Comparison of ENCODE assay signal across 11 mouse cellular contexts in genomic region chr11:74448556-74448955, GRCm38 (mm10).
DNase-seq lines count a peak whose midpoint lies in the region; ATAC-seq and TF ChIP-seq lines count a peak whose summit lies in the region.
"Had no signal": no experiment of that assay in that cellular context is flagged by ENCODE, and none has a peak within 500 bp of the region (broad histone marks: within the 10 kb centered on the region; RNA-seq: fewer than 3 reads in every experiment).

No protein-coding gene starts in this region.

- H3K4me3 ChIP-seq in heart, embryonic 15.5 days = no peak overlapping the region
- H3K4me3 ChIP-seq in stomach, postnatal 0 days (ENCODE audit: low read depth, low read length) = no peak overlapping the region
- H3K4me3 ChIP-seq: erythroblast, embryonic 14.5 days; kidney, embryonic 15.5 days had no signal

- peak; percentile 39; the same call in 1 of the 2 replicates for ATAC-seq in heart, embryonic 15.5 days (replicated peaks; ENCODE audit: insufficient number of reproducible peaks, insufficient read depth, low FRiP score, low read depth)
- no peak for ATAC-seq in stomach, postnatal 0 days (ENCODE audit: low FRiP score, low TSS enrichment)
- ATAC-seq: hindbrain, embryonic 16.5 days had no signal

- no peak overlapping the region for H3K4me2 ChIP-seq in heart, embryonic 15.5 days
- no peak overlapping the region for H3K4me2 ChIP-seq in stomach, postnatal 0 days (replicated peaks; ENCODE audit: low read depth)
- H3K4me2 ChIP-seq: kidney, embryonic 15.5 days had no signal

- H3K36me3 ChIP-seq in heart, embryonic 15.5 days = no peaks in the 10 kb centered on the region
- no peaks in the 10 kb centered on the region for H3K36me3 ChIP-seq in stomach, postnatal 0 days (ENCODE audit: control insufficient read depth, insufficient read depth, low read length)
- H3K36me3 ChIP-seq: kidney, embryonic 15.5 days had no signal

- H3K27me3 ChIP-seq in heart, embryonic 15.5 days = no peaks in the 10 kb centered on the region
- H3K27me3 ChIP-seq in stomach, postnatal 0 days (ENCODE audit: control insufficient read depth, insufficient read depth, low read length) = no peaks in the 10 kb centered on the region
- H3K27me3 ChIP-seq: kidney, embryonic 15.5 days had no signal

- peak overlapping the region; percentile 5; the same call in 1 of the 2 replicates for H3K9ac ChIP-seq in heart, embryonic 15.5 days
- H3K9ac ChIP-seq in stomach, postnatal 0 days (ENCODE audit: low read length) = no peak overlapping the region
- H3K9ac ChIP-seq: kidney, embryonic 15.5 days had no signal

- 0 out of 2 replicates have a peak, but pooled peaks cover 4% of the 10 kb centered on the region for H3K9me3 ChIP-seq in heart, embryonic 15.5 days (replicated peaks)
- 0 out of 2 replicates have a peak, but pooled peaks cover 3% of the 10 kb centered on the region for H3K9me3 ChIP-seq in stomach, postnatal 0 days (ENCODE audit: control insufficient read depth, low read length)

- no peak for TF ChIP-seq EP300 in stomach, postnatal 0 days (optimal IDR thresholded peaks at IDR 0.05)

- peaks cover 13% of the 10 kb centered on the region for H3K4me1 ChIP-seq in heart, embryonic 15.5 days (replicated peaks)
- H3K4me1 ChIP-seq in stomach, postnatal 0 days (replicated peaks; ENCODE audit: control insufficient read depth, insufficient read depth) = no peaks in the 10 kb centered on the region
- H3K4me1 ChIP-seq: kidney, embryonic 15.5 days had no signal

- TF ChIP-seq CTCF in stomach, postnatal 0 days (IDR thresholded peaks at IDR 0.05; ENCODE audit: low read depth) = no peak

- H3K27ac ChIP-seq in heart, embryonic 15.5 days = peak overlapping the region; percentile 79
- peak overlapping the region; percentile 73 for H3K27ac ChIP-seq in stomach, postnatal 0 days (replicated peaks)
- H3K27ac ChIP-seq: kidney, embryonic 15.5 days had no signal

- peak; percentile 45 for DNase-seq in retina, postnatal 1 day
- no peak for DNase-seq in retina, embryonic 14.5 days (ENCODE audit: low spot score)
- peak; percentile 41 for DNase-seq in gastrocnemius, postnatal 25 days
- DNase-seq in stomach, postnatal 0 days (ENCODE audit: low spot score) = no peak
- no peak for DNase-seq in kidney, postnatal 36 days
- DNase-seq in thymus, postnatal 25 days = no peak
- DNase-seq: lung, adult 2 months had no signal

- 43% methylated on average over 4 of the region's 4 CpGs for WGBS in heart, embryonic 15.5 days
- WGBS in stomach, postnatal 0 days = 71% methylated on average over 4 of the region's 4 CpGs

Comparison
In these comparisons a context has a peak if more than half of its experiments do, and no peak if none do; other contexts are left out.
1. DNase-seq: peak in retina, postnatal 1 day (single experiment) and gastrocnemius, postnatal 25 days (single experiment); none in retina, embryonic 14.5 days (single experiment), stomach, postnatal 0 days (single experiment), kidney, postnatal 36 days (0 of 2) and thymus, postnatal 25 days (single experiment).